ENCODE assay signal across 9 mouse cellular contexts in the genomic region with DNA sequence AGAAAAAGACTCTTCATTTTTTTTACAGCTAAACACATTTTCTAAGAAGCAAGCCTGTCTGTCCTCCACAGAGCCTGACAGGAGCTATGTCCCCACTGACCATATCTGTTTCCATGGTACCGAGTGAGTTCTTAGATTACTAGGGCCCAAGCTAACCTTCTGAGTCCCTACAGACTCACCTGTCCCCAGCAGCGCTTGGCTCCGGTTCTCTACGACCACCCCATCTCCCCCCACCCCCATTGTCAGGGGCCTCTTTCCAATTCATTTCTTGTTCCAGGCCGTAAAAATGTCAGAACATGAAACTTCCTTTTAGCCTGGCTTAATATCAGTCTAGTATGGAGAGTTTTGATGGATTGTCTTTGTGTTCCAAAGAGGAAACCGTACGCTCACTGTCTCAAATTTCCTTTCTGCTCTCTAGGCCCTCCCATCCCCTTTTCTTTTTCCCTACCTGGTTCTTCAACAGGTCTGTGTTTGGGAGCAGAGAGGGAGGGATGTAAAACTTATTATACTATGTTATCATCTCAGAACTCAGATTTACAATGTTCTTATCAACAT.
DNase-seq lines count a peak whose midpoint lies in the region; ATAC-seq lines count a peak whose summit lies in the region.
"Had no signal": no experiment of that assay in that cellular context is flagged by ENCODE, and none has a peak within 500 bp of the region (broad histone marks: within the 10 kb centered on the region; RNA-seq: fewer than 3 reads in every experiment).

No protein-coding gene starts in this region.

- 22% methylated on average over 7 of the region's 7 CpGs for WGBS in kidney, embryonic 16.5 days
- 72% methylated on average over 7 of the region's 7 CpGs for WGBS in forebrain, embryonic 11.5 days
- 44% methylated on average over 7 of the region's 7 CpGs for whole genome bisulfite sequencing in limb, embryonic 10.5 days
- WGBS in neural tube, embryonic 13.5 days, result 54% methylated on average over 7 of the region's 7 CpGs

- peak overlapping the region; percentile 62; the same call in 1 of the 2 replicates for H3K27ac ChIP-seq in kidney, embryonic 16.5 days (ENCODE audit: low read length)
- H3K27ac ChIP-seq in forebrain, embryonic 11.5 days (ENCODE audit: low read depth, low read length), result no peak overlapping the region
- peak overlapping the region; percentile 97 for H3K27ac ChIP-seq in limb, embryonic 10.5 days
- peak overlapping the region; percentile 98 for H3K27ac ChIP-seq in neural tube, embryonic 13.5 days (replicated peaks)

- peaks cover 31% of the 10 kb centered on the region for H3K4me1 ChIP-seq in kidney, embryonic 16.5 days (ENCODE audit: insufficient read depth, low read length)
- peaks cover 23% of the 10 kb centered on the region for H3K4me1 ChIP-seq in forebrain, embryonic 11.5 days (replicated peaks; ENCODE audit: control insufficient read depth, insufficient read depth, low read length)
- peaks cover 53% of the 10 kb centered on the region for H3K4me1 ChIP-seq in limb, embryonic 10.5 days
- peaks cover 50% of the 10 kb centered on the region for H3K4me1 ChIP-seq in neural tube, embryonic 13.5 days (replicated peaks)

- no peak overlapping the region for H3K4me2 ChIP-seq in kidney, embryonic 16.5 days (replicated peaks; ENCODE audit: low read depth, low read length)
- no peak overlapping the region for H3K4me2 ChIP-seq in forebrain, embryonic 11.5 days (ENCODE audit: low read depth, low read length, severe bottlenecking)
- peak overlapping the region; percentile 68 for H3K4me2 ChIP-seq in neural tube, embryonic 13.5 days

- no peaks in the 10 kb centered on the region for H3K27me3 ChIP-seq in kidney, embryonic 16.5 days (ENCODE audit: insufficient read depth, low read length)
- H3K27me3 ChIP-seq in forebrain, embryonic 11.5 days (ENCODE audit: control insufficient read depth, insufficient read depth, low read length), result no peaks in the 10 kb centered on the region
- H3K27me3 ChIP-seq in limb, embryonic 10.5 days (ENCODE audit: low read depth, poor library complexity, severe bottlenecking), result no peaks in the 10 kb centered on the region
- H3K27me3 ChIP-seq in neural tube, embryonic 13.5 days, result no peaks in the 10 kb centered on the region

- H3K36me3 ChIP-seq in kidney, embryonic 16.5 days (ENCODE audit: insufficient read depth, low read length), result no peaks in the 10 kb centered on the region
- no peaks in the 10 kb centered on the region for H3K36me3 ChIP-seq in forebrain, embryonic 11.5 days (ENCODE audit: control insufficient read depth, insufficient read depth, low read length)
- no peaks in the 10 kb centered on the region for H3K36me3 ChIP-seq in limb, embryonic 10.5 days
- H3K36me3 ChIP-seq in neural tube, embryonic 13.5 days, result no peaks in the 10 kb centered on the region

- no peak for DNase-seq in kidney, adult 11 months
- no peak for DNase-seq in forebrain, embryonic 11.5 days (ENCODE audit: low spot score)
- peak; percentile 53 for DNase-seq in limb, embryonic 10.5 days (ENCODE audit: low spot score)
- DNase-seq in B cell, adult 2 months, result no peak
- no peak for DNase-seq in adrenal gland, adult (ENCODE audit: inconsistent age in 2 of 2, low spot score in 1 of 2)
- no peak for DNase-seq in lung, postnatal 14 days
- DNase-seq: cerebellum, adult 2 months had no signal

- H3K4me3 ChIP-seq in kidney, embryonic 16.5 days (ENCODE audit: low read length), result no peak overlapping the region
- no peak overlapping the region for H3K4me3 ChIP-seq in forebrain, embryonic 11.5 days (ENCODE audit: low read depth, low read length)
- peak overlapping the region; percentile 57; the same call in 1 of the 2 replicates for H3K4me3 ChIP-seq in limb, embryonic 10.5 days
- no peak overlapping the region for H3K4me3 ChIP-seq in neural tube, embryonic 13.5 days

- H3K9ac ChIP-seq in kidney, embryonic 16.5 days (replicated peaks; ENCODE audit: low read length), result no peak overlapping the region
- peak overlapping the region; percentile 0; the same call in 1 of the 2 replicates for H3K9ac ChIP-seq in forebrain, embryonic 11.5 days (ENCODE audit: low read length)
- peak overlapping the region; percentile 80 for H3K9ac ChIP-seq in neural tube, embryonic 13.5 days

- H3K9me3 ChIP-seq in kidney, embryonic 16.5 days (ENCODE audit: low read length), result no peaks in the 10 kb centered on the region
- no peaks in the 10 kb centered on the region for H3K9me3 ChIP-seq in forebrain, embryonic 11.5 days (ENCODE audit: control insufficient read depth, low read length)
- no peaks in the 10 kb centered on the region for H3K9me3 ChIP-seq in limb, embryonic 10.5 days (replicated peaks)
- no peaks in the 10 kb centered on the region for H3K9me3 ChIP-seq in neural tube, embryonic 13.5 days

- no peak for ATAC-seq in kidney, embryonic 16.5 days (ENCODE audit: low FRiP score, low TSS enrichment)
- ATAC-seq in forebrain, embryonic 11.5 days (replicated peaks; ENCODE audit: low FRiP score), result no peak
- ATAC-seq in neural tube, embryonic 13.5 days (ENCODE audit: low read depth), result no peak
